Mouse (Mus musculus) subcutaneous adipose tissue, adult 2 months (tissue): ENCODE measurements around the gene Gm5890. TPM values are rescaled to one million over a fixed set of nuclear protein-coding genes. Genes with fewer than 3 reads are reported as not detected.

Source experiments
- polyA plus RNA-seq: library from polyadenylated mRNA; depleted of rRNA; stranded (reverse); fragments of >200 nt; gene quantifications from 2 replicates; pipeline ENCODE4 v1.2.3, GENCODE M21; 2012; ENCODE audit warnings: low replicate concordance; rRNA removed

Gene Gm5890
- not detected in 2 replicates for polyA plus RNA-seq

DNA sequence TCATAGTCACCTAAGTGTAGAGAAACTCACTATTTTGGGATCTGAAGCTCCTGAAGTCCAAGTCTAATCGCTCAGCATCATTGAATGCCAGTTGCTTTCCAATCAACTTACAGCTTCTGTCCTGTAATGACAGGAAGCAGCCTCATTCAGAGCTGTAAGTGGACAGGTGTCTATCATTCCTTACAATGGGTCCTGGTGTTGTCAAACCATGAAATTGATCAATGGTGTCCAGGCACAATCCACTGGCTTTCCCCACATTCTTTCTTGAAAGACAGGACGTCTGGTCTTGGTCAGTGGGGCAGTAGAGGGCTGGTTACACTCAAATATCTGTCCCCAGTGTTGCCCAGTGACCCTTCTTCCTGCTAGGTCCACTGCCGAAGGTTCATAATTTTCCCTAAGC lies at the start of gene Gm5890:
Gene Gm5890 (minus strand): TSS at position 101 of the 400 bp plus-strand sequence.

DNA sequence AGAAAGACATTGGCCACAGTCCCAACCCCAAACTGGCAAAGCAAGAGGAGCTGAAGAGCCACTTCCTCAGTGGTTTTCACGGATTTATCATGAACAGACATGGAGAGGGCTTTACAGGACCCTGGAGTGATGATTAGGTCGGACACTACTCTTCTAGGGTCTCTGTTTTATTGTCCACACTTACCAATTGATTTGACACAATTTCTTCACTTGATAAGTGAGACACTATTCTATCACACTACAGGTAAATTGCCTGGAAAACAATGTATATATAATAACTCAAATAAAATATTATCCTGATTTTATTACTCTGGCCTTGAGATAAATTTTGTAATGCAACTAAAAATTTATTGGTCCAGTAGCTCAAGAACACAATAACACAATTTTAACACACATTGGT lies 28.9 kb downstream of the Gm5890 start, which contains the start of gene Gm4498:
Gene Gm4498 (minus strand): TSS at position 101 of the 400 bp plus-strand sequence.

Other genes with a start within 250 kb of the Gm5890 start
- gene Vmn1r91, start 163.2 kb downstream of the Gm5890 start, polyA plus RNA-seq = not detected in 2 replicates
- gene Gm16442, start 140.3 kb downstream of the Gm5890 start, polyA plus RNA-seq = not detected in 2 replicates
- gene Vmn1r93, start 123.7 kb downstream of the Gm5890 start, polyA plus RNA-seq = not detected in 2 replicates
- not detected in 2 replicates for gene Vmn1r94, start 94.5 kb downstream of the Gm5890 start, polyA plus RNA-seq
- not detected in 2 replicates for gene Vmn1r95, start 69.1 kb downstream of the Gm5890 start, polyA plus RNA-seq
- gene Gm6164, start 57.2 kb downstream of the Gm5890 start, polyA plus RNA-seq = not detected in 2 replicates
- not detected in 2 replicates for gene Gm4498, start 29.0 kb downstream of the Gm5890 start, polyA plus RNA-seq
- not detected in 2 replicates for gene Gm4133, start 71.2 kb upstream of the Gm5890 start, polyA plus RNA-seq
- not detected in 2 replicates for gene Gm5728, start 112.6 kb upstream of the Gm5890 start, polyA plus RNA-seq
- gene Vmn1r100, start 155.1 kb upstream of the Gm5890 start, polyA plus RNA-seq = not detected in 2 replicates
- not detected in 2 replicates for gene Vmn1r101, start 179.8 kb upstream of the Gm5890 start, polyA plus RNA-seq
- not detected in 2 replicates for gene Gm10670, start 212.1 kb upstream of the Gm5890 start, polyA plus RNA-seq
- gene Vmn1r103, start 247.7 kb upstream of the Gm5890 start, polyA plus RNA-seq = not detected in 2 replicates